Mouse (Mus musculus): ENCODE measurements around the gene Ccdc171.
A peak's percentile ranks its signal among the peaks of the same experiment; 100 is the strongest.

DNA sequence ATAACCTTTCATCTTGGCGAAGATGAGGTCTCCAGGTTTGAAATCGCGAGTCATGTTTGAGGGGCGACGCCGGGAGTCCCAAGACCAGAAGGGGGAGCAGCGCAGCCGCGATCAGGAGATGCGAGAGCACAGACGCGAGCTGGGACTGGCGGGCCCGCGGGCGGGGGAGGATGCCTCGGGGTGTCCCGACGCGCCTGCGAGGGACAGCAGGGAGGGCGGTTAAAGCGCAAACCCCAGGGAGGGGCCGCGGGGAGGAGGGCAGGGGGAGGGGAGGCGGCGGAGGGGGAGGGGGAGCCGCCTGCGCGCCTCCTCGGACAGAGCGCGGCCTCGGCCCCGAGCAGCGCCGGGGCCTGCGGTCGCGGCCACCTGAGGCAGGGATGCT is 39.6 kb upstream of the Ccdc171 start:
- TF ChIP-seq ZC3H11A (IDR thresholded peaks at IDR 0.05; ENCODE audit: borderline replicate concordance, low read depth, low read length): no peak
- TF ChIP-seq MAFK (IDR thresholded peaks at IDR 0.05; ENCODE audit: insufficient read depth, low read depth, low read length): no peak
- TF ChIP-seq CHD2 (IDR thresholded peaks at IDR 0.05; ENCODE audit: low read depth, low read length): 0 out of 2 replicates have a peak, but pooled peaks have one; percentile 63
- no peak for TF ChIP-seq HCFC1 (IDR thresholded peaks at IDR 0.05; ENCODE audit: borderline replicate concordance, insufficient read depth, low read length)
- TF ChIP-seq ZNF384 (IDR thresholded peaks at IDR 0.05; ENCODE audit: low read depth, low read length): no peak
